Mouse (Mus musculus): ENCODE data around the gene S100a13.

DNA sequence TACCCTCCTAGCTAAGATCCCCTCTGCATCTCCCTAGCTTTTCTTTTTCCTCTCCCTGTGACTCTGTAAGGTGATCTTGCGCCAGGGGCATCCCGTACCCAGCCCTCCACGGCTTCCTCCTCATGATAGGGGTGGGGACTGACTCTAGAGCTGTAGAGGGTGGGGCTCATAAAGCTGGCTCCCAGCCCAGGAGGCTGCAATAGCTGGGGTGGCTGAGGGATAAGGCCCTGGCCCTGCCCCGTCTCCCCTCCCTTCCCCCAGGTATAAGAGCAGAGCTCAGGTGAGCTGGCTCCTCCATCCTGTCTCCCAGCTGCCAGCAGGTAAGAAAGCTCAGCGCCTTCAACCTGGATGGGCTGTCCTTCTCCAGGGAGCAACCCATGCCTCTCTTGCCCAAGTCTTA is 12.3 kb downstream of the S100a13 start, which contains the start of gene S100a14:
- no peak for TF ChIP-seq CTCF (IDR thresholded peaks at IDR 0.05; ENCODE audit: control insufficient read depth, insufficient read depth, insufficient read length)
- no peak for TF ChIP-seq MYOD1 (IDR thresholded peaks at IDR 0.05; ENCODE audit: control insufficient read depth, insufficient read length, low read depth)
- TF ChIP-seq USF1 (IDR thresholded peaks at IDR 0.05; ENCODE audit: low read depth): no peak

All from C2C12 (cell line).